Mouse (Mus musculus) MEL (cell line): ENCODE results near the gene Lonp2. TPM values are rescaled to one million over a fixed set of nuclear protein-coding genes. Genes with fewer than 3 reads are reported as not detected.

Source experiments
- DNase-seq: peaks from one replicate; pipeline ENCODE4 v3.0.0; 2011; ENCODE audit warnings: low read depth, low spot score
- H3K27ac ChIP-seq: 2 replicates; pipeline ENCODE4 v1.5.1; 2012; ENCODE audit warnings: low read depth, mild to moderate bottlenecking, control low read depth, low read length, moderate library complexity; ENCODE audit not compliant: control insufficient read depth
- H3K27me3 ChIP-seq, 2 experiments: fragments of 150-350 bp in 1 of 2; sonication (generic) in 1 of 2; 2 replicates each; pipeline ENCODE4 v1.6.1; 2012; ENCODE audit warnings: low read length in 2 of 2, mild to moderate bottlenecking in 2 of 2, improper control_type of control experiment in 1 of 2, moderate library complexity in 1 of 2; ENCODE audit not compliant: insufficient read depth in 2 of 2, control insufficient read depth in 1 of 2
- H3K36me3 ChIP-seq, 2 experiments: 2 replicates each; pipeline ENCODE4 v1.6.1; 2012 to 2014; ENCODE audit warnings: low read length in 2 of 2, improper control_type of control experiment in 1 of 2, inconsistent platforms in 1 of 2, mild to moderate bottlenecking in 1 of 2; ENCODE audit not compliant: insufficient read depth in 2 of 2, control insufficient read depth in 1 of 2
- H3K4me1 ChIP-seq, 2 experiments: fragments of 150-350 bp in 1 of 2; sonication (generic) in 1 of 2; 2 replicates each; pipeline ENCODE4 v1.6.1; 2012; ENCODE audit warnings: low read length in 2 of 2, improper control_type of control experiment in 1 of 2, mild to moderate bottlenecking in 1 of 2; ENCODE audit not compliant: insufficient read depth in 2 of 2, control insufficient read depth in 1 of 2
- H3K4me3 ChIP-seq, 2 experiments: fragments of 150-350 bp in 1 of 2; sonication (generic) in 1 of 2; 2 replicates each; pipeline ENCODE4 v1.5.1; 2012; ENCODE audit warnings: low read depth in 2 of 2, low read length in 2 of 2, mild to moderate bottlenecking in 2 of 2, moderate library complexity in 2 of 2, control low read depth in 1 of 2, improper control_type of control experiment in 1 of 2; ENCODE audit not compliant: control insufficient read depth in 1 of 2, insufficient read depth in 1 of 2
- H3K79me2 ChIP-seq: 2 replicates; pipeline ENCODE4 v1.6.1; 2012; ENCODE audit warnings: mild to moderate bottlenecking, low read length, moderate library complexity; ENCODE audit not compliant: control insufficient read depth, poor library complexity, insufficient read depth
- H3K9ac ChIP-seq: 2 replicates; pipeline ENCODE4 v1.6.1; 2012; ENCODE audit warnings: low read depth, mild to moderate bottlenecking, control low read depth, low read length, moderate library complexity; ENCODE audit not compliant: control insufficient read depth, poor library complexity, severe bottlenecking
- H3K9me3 ChIP-seq: fragments of 150-350 bp; sonication (generic); replicated peaks from 2 replicates; pipeline ENCODE4 v1.6.1; 2012; ENCODE audit warnings: mild to moderate bottlenecking, low read length, improper control_type of control experiment, moderate library complexity; ENCODE audit not compliant: insufficient read depth
- BHLHE40 ChIP-seq: IDR thresholded peaks from 2 replicates; pipeline ENCODE4 v1.6.1; 2012; ENCODE audit warnings: low read depth, mild to moderate bottlenecking, inconsistent platforms, low read length, improper control_type of control experiment, borderline replicate concordance
- CHD1 ChIP-seq: IDR thresholded peaks from 2 replicates; pipeline ENCODE4 v1.6.1; 2012; ENCODE audit warnings: low read depth, mild to moderate bottlenecking, inconsistent platforms, low read length, improper control_type of control experiment
- CHD2 ChIP-seq: IDR thresholded peaks from 2 replicates; pipeline ENCODE4 v1.6.1; 2011; ENCODE audit warnings: low read length, improper control_type of control experiment
- CTCF ChIP-seq, 3 experiments: IDR thresholded peaks in 2 of 3; conservative IDR thresholded peaks in 1 of 3; 2 replicates each; pipeline ENCODE4 v1.5.1; 2011 to 2012; ENCODE audit warnings: low read length in 3 of 3, low read depth in 2 of 3, mild to moderate bottlenecking in 2 of 3, improper control_type of control experiment in 1 of 3, inconsistent platforms in 1 of 3, mixed read lengths in 1 of 3, moderate library complexity in 1 of 3; ENCODE audit not compliant: control insufficient read depth in 1 of 3, insufficient read depth in 1 of 3, poor library complexity in 1 of 3, severe bottlenecking in 1 of 3
- E2F4 ChIP-seq: IDR thresholded peaks from 2 replicates; pipeline ENCODE4 v1.6.1; 2011; ENCODE audit warnings: low read depth, low read length, improper control_type of control experiment, borderline replicate concordance
- ELF1 ChIP-seq: IDR thresholded peaks from 2 replicates; pipeline ENCODE4 v1.6.1; 2014; ENCODE audit warnings: low read depth, mild to moderate bottlenecking, inconsistent platforms, low read length, improper control_type of control experiment, moderate library complexity
- EP300 ChIP-seq, 2 experiments: IDR thresholded peaks; 2 replicates each; pipeline ENCODE4 v1.6.1; 2011; ENCODE audit warnings: improper control_type of control experiment in 2 of 2, low read length in 2 of 2, low read depth in 1 of 2, mild to moderate bottlenecking in 1 of 2
- GATA1 ChIP-seq: IDR thresholded peaks from 2 replicates; pipeline ENCODE4 v1.6.1; 2011; ENCODE audit warnings: low read depth, low read length, improper control_type of control experiment
- HCFC1 ChIP-seq: IDR thresholded peaks from 2 replicates; pipeline ENCODE4 v1.6.1; 2012; ENCODE audit warnings: low read depth, mild to moderate bottlenecking, inconsistent platforms, low read length, improper control_type of control experiment, moderate library complexity
- KAT2A ChIP-seq: conservative IDR thresholded peaks from 2 replicates; pipeline ENCODE4 v1.6.1; 2012; ENCODE audit warnings: low read depth, low read length, improper control_type of control experiment, inconsistent platforms
- MAFK ChIP-seq: IDR thresholded peaks from 2 replicates; pipeline ENCODE4 v1.6.1; 2011; ENCODE audit warnings: low read depth, mild to moderate bottlenecking, low read length, improper control_type of control experiment, borderline replicate concordance
- MAX ChIP-seq: IDR thresholded peaks from 2 replicates; pipeline ENCODE4 v1.6.1; 2011; ENCODE audit warnings: low read length, improper control_type of control experiment
- MAZ ChIP-seq: IDR thresholded peaks from 2 replicates; pipeline ENCODE4 v1.6.1; 2012; ENCODE audit warnings: low read depth, mild to moderate bottlenecking, inconsistent platforms, low read length, improper control_type of control experiment
- MEF2A ChIP-seq: IDR thresholded peaks from 2 replicates; pipeline ENCODE4 v1.6.1; 2014; ENCODE audit warnings: low read depth, mild to moderate bottlenecking, inconsistent platforms, low read length, improper control_type of control experiment; ENCODE audit not compliant: poor library complexity, insufficient replicate concordance, severe bottlenecking; ENCODE audit errors: extremely low read depth
- MYB ChIP-seq: IDR thresholded peaks from 2 replicates; pipeline ENCODE4 v1.6.1; 2011; ENCODE audit warnings: mild to moderate bottlenecking, low read depth, low read length, improper control_type of control experiment
- MYC ChIP-seq: IDR thresholded peaks from 2 replicates; pipeline ENCODE4 v1.6.1; 2011; ENCODE audit warnings: low read depth, mild to moderate bottlenecking, low read length, improper control_type of control experiment, moderate library complexity
- NELFE ChIP-seq: IDR thresholded peaks from 2 replicates; pipeline ENCODE4 v1.6.1; 2011; ENCODE audit warnings: low read depth, low read length, improper control_type of control experiment
- NRF1 ChIP-seq: IDR thresholded peaks from 2 replicates; pipeline ENCODE4 v1.6.1; 2014; ENCODE audit warnings: low read depth, mild to moderate bottlenecking, inconsistent platforms, low read length, improper control_type of control experiment, moderate library complexity; ENCODE audit not compliant: poor library complexity, insufficient read depth, severe bottlenecking
- POLR2AphosphoS5 ChIP-seq: IDR thresholded peaks from 2 replicates; pipeline ENCODE4 v1.6.1; 2012; ENCODE audit warnings: low read depth, borderline replicate concordance, mild to moderate bottlenecking, inconsistent platforms, low read length, moderate library complexity, mixed read lengths
- RAD21 ChIP-seq: IDR thresholded peaks from 2 replicates; pipeline ENCODE4 v1.6.1; 2011; ENCODE audit warnings: mild to moderate bottlenecking, low read depth, low read length, improper control_type of control experiment
- RCOR1 ChIP-seq: IDR thresholded peaks from 2 replicates; pipeline ENCODE4 v1.6.1; 2012; ENCODE audit warnings: low read depth, mild to moderate bottlenecking, inconsistent platforms, low read length, improper control_type of control experiment
- SIN3A ChIP-seq: IDR thresholded peaks from 2 replicates; pipeline ENCODE4 v1.6.1; 2012; ENCODE audit warnings: low read length, improper control_type of control experiment, inconsistent platforms
- SMC3 ChIP-seq: IDR thresholded peaks from 2 replicates; pipeline ENCODE4 v1.6.1; 2011; ENCODE audit warnings: low read depth, low read length, improper control_type of control experiment
- TAL1 ChIP-seq: IDR thresholded peaks from 2 replicates; pipeline ENCODE4 v1.6.1; 2012; ENCODE audit warnings: mild to moderate bottlenecking, inconsistent platforms, low read length, moderate library complexity, mixed read lengths
- TCF12 ChIP-seq: IDR thresholded peaks from 2 replicates; pipeline ENCODE4 v1.6.1; 2014; ENCODE audit warnings: low read depth, mild to moderate bottlenecking, inconsistent platforms, low read length, improper control_type of control experiment, moderate library complexity
- USF2 ChIP-seq, 2 experiments: IDR thresholded peaks; 2 replicates each; pipeline ENCODE4 v1.6.1; 2011 to 2012; ENCODE audit warnings: improper control_type of control experiment in 2 of 2, low read length in 2 of 2, borderline replicate concordance in 1 of 2, inconsistent platforms in 1 of 2, low read depth in 1 of 2, mild to moderate bottlenecking in 1 of 2; ENCODE audit not compliant: insufficient read depth in 1 of 2
- ZKSCAN1 ChIP-seq: IDR thresholded peaks from 2 replicates; pipeline ENCODE4 v1.6.1; 2012; ENCODE audit warnings: low read depth, mild to moderate bottlenecking, inconsistent platforms, low read length, improper control_type of control experiment, moderate library complexity
- polyA plus RNA-seq, 2 experiments: library from polyadenylated mRNA; stranded (reverse) in 1 of 2; unstranded in 1 of 2; fragments of >175 nt in 1 of 2; fragments of >200 nt in 1 of 2; gene quantifications; 2 replicates each; pipeline versions ENCODE4 v1.2.1 to v1.2.4; 2012; ENCODE audit warnings: low replicate concordance in 2 of 2, low read depth in 1 of 2; ENCODE audit not compliant: insufficient read length in 2 of 2, insufficient read depth in 1 of 2, missing spikeins in 1 of 2
- total RNA-seq: library from RNA; depleted of rRNA; stranded (reverse); fragments of 300-350 nt; gene quantifications from 2 replicates; pipeline ENCODE4 v1.2.3, GENCODE M21; 2012

The Lonp2 gene
- total and polyA plus RNA-seq, 3 experiments: 26.6 to 31.2 TPM; not detected in 1

- H3K36me3 ChIP-seq: peaks cover 0 to 20% of the 10 kb centered on the region in 2 experiments; a peak in 2 of 4 replicates
- no peaks in the 10 kb centered on the region for H3K9me3 ChIP-seq
- no peaks in the 10 kb centered on the region for H3K79me2 ChIP-seq
- no peak overlapping the region for H3K9ac ChIP-seq
- H3K4me3 ChIP-seq: no peak overlapping the region
- no peak overlapping the region for H3K27ac ChIP-seq
- TF ChIP-seq KAT2A (no peak), CHD2 (no peak), RAD21 (no peak), ELF1 (no peak), E2F4 (no peak), TAL1 (no peak), CHD1 (no peak), MYB (no peak), EP300 (IDR thresholded peaks at IDR 0.05; ENCODE audit: low read depth in 1 of 2, low read length in 2 of 2) (no peak), HCFC1 (no peak), MAZ (no peak), BHLHE40 (no peak), MAFK (no peak)
- no peaks in the 10 kb centered on the region for H3K4me1 ChIP-seq
- H3K27me3 ChIP-seq: no peaks in the 10 kb centered on the region
- DNase-seq: peak; percentile 38
Measured at GRCm38 (mm10) chr8:86638981-86639380, 15.1 kb downstream of the Lonp2 start.

DNA sequence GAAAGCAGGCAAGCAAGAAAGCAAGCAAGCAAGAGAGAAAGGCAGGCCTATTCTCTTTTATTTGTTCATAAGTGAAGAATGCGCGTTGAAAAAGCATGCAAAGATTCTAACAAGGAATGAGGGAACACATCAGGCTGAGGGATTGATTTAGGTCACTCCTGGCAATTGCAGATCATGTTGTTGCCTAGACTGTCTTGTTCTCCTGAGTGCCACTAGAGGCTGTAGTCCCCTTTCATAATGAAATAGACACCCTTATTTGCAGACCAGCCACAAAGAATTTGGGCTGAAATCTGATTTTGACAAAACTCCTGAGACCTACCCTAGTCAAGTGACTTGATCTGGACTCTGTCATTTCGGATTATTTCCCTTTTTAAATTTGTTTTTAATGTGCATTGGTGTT, 18.8 kb downstream of the Lonp2 start:
- Histone ChIP-seq H3K27ac (no peak overlapping the region), H3K36me3 (peaks cover 0 to 11% of the 10 kb centered on the region in 2 experiments; a peak in 2 of 4 replicates), H3K9me3 (no peaks in the 10 kb centered on the region), H3K27me3 (no peaks in the 10 kb centered on the region), H3K9ac (no peak overlapping the region), H3K4me3 (no peak overlapping the region), H3K4me1 (no peaks in the 10 kb centered on the region), H3K79me2 (no peaks in the 10 kb centered on the region)
- DNase-seq: no peak
- TF ChIP-seq SMC3 (no peak), MEF2A (no peak), MYC (no peak), NELFE (no peak), USF2 (IDR thresholded peaks at IDR 0.05; ENCODE audit: borderline replicate concordance in 1 of 2, insufficient read depth in 1 of 2, low read depth in 1 of 2, low read length in 2 of 2) (no peak), RCOR1 (no peak), NRF1 (no peak), MAX (no peak), ZKSCAN1 (no peak), SIN3A (no peak), POLR2AphosphoS5 (no peak), CTCF (IDR thresholded peaks at IDR 0.05 in 2 of 3, conservative IDR thresholded peaks at IDR 0.05 in 1 of 3; ENCODE audit: control insufficient read depth in 1 of 3, insufficient read depth in 1 of 3, low read depth in 2 of 3, low read length in 3 of 3, poor library complexity in 1 of 3, severe bottlenecking in 1 of 3) (no peak), MAZ (no peak), TCF12 (no peak), GATA1 (no peak)
